ENCODE assay signal across 9 mouse cellular contexts in genomic region chr6:94464037-94464891, GRCm38 (mm10). TPM values are rescaled to one million over a fixed set of nuclear protein-coding genes. Genes with fewer than 3 reads are reported as not detected.
DNase-seq lines count a peak whose midpoint lies in the region; ATAC-seq and TF ChIP-seq lines count a peak whose summit lies in the region.
"Had no signal": no experiment of that assay in that cellular context is flagged by ENCODE, and none has a peak within 500 bp of the region (broad histone marks: within the 10 kb centered on the region; RNA-seq: fewer than 3 reads in every experiment).

No protein-coding gene starts in this region.

- H3K4me3 ChIP-seq in forebrain, embryonic 16.5 days (replicated peaks; ENCODE audit: low read length), result peak overlapping the region; percentile 22
- peak overlapping the region; percentile 34 for H3K4me3 ChIP-seq in hindbrain, embryonic 10.5 days
- H3K4me3 ChIP-seq in layer of hippocampus, adult 2 months, result peak overlapping the region; percentile 39
- peak overlapping the region; percentile 4; the same call in 1 of the 2 replicates for H3K4me3 ChIP-seq in lung, embryonic 15.5 days
- H3K4me3 ChIP-seq: megakaryocyte, embryonic 14.5 days had no signal

- H3K36me3 ChIP-seq in forebrain, embryonic 16.5 days (ENCODE audit: control insufficient read depth, insufficient read depth), result no peaks in the 10 kb centered on the region
- H3K36me3 ChIP-seq in hindbrain, embryonic 10.5 days, result no peaks in the 10 kb centered on the region
- no peaks in the 10 kb centered on the region for H3K36me3 ChIP-seq in lung, embryonic 15.5 days

- no peak overlapping the region for H3K27ac ChIP-seq in forebrain, embryonic 16.5 days (ENCODE audit: low read length)
- H3K27ac ChIP-seq in hindbrain, embryonic 10.5 days, result peak overlapping the region; percentile 77
- no peak overlapping the region for H3K27ac ChIP-seq in layer of hippocampus, adult 2 months
- no peak overlapping the region for H3K27ac ChIP-seq in lung, embryonic 15.5 days

- H3K9me3 ChIP-seq in forebrain, embryonic 16.5 days (ENCODE audit: control insufficient read depth, low read length), result no peaks in the 10 kb centered on the region
- H3K9me3 ChIP-seq in hindbrain, embryonic 10.5 days, result no peaks in the 10 kb centered on the region
- H3K9me3 ChIP-seq in lung, embryonic 15.5 days, result no peaks in the 10 kb centered on the region

- 2% methylated on average over 12 of the region's 12 CpGs for WGBS in forebrain, embryonic 16.5 days
- WGBS in hindbrain, embryonic 10.5 days, result 13% methylated on average over 12 of the region's 12 CpGs
- 11% methylated on average over 12 of the region's 12 CpGs for WGBS in lung, embryonic 15.5 days

- H3K27me3 ChIP-seq in forebrain, embryonic 16.5 days (replicated peaks; ENCODE audit: control insufficient read depth, insufficient read depth, low read length), result no peaks in the 10 kb centered on the region
- no peaks in the 10 kb centered on the region for H3K27me3 ChIP-seq in hindbrain, embryonic 10.5 days (ENCODE audit: insufficient read depth, poor library complexity, severe bottlenecking)
- no peaks in the 10 kb centered on the region for H3K27me3 ChIP-seq in lung, embryonic 15.5 days

- peak overlapping the region; percentile 50 for H3K4me2 ChIP-seq in forebrain, embryonic 16.5 days (ENCODE audit: low read length)
- peak overlapping the region; percentile 44 for H3K4me2 ChIP-seq in lung, embryonic 15.5 days

- peak; percentile 89 for DNase-seq in NIH3T3 (ENCODE audit: low read depth)
- DNase-seq in cerebellum, adult 11-12 months, result peak; percentile 64
- peak; percentile 55 for DNase-seq in hindbrain, embryonic 10.5 days (ENCODE audit: low spot score)
- peak; percentile 60 to 64 for DNase-seq in layer of hippocampus, adult 2 months (ENCODE audit: low spot score in 2 of 2)
- peak; percentile 78 for DNase-seq in retina, postnatal 1 day
- DNase-seq in spleen, adult 18-20 months, result no peak

- TF ChIP-seq CTCF in layer of hippocampus, adult 2 months (conservative IDR thresholded peaks at IDR 0.05), result peak; percentile 93

- peaks cover 10% of the 10 kb centered on the region for H3K4me1 ChIP-seq in forebrain, embryonic 16.5 days (replicated peaks; ENCODE audit: control insufficient read depth, insufficient read depth, low read length)
- H3K4me1 ChIP-seq in hindbrain, embryonic 10.5 days (replicated peaks), result peaks cover 14% of the 10 kb centered on the region
- peaks cover 9% of the 10 kb centered on the region for H3K4me1 ChIP-seq in lung, embryonic 15.5 days
- H3K4me1 ChIP-seq: megakaryocyte, embryonic 14.5 days had no signal

- peak; percentile 93 for ATAC-seq in forebrain, embryonic 16.5 days
- 0 out of 2 replicates have a peak, but pooled peaks have one; percentile 64 for ATAC-seq in lung, embryonic 15.5 days (ENCODE audit: borderline replicate concordance, extremely low read depth, low FRiP score, low TSS enrichment)

- peak overlapping the region; percentile 22; the same call in 1 of the 2 replicates for H3K9ac ChIP-seq in forebrain, embryonic 16.5 days (replicated peaks; ENCODE audit: low read depth, low read length)
- H3K9ac ChIP-seq in lung, embryonic 15.5 days, result no peak overlapping the region

RNA-seq across cellular contexts. Expression of gene Slc25a26, which starts 35.9 kb away (rescaled TPM):
- polyA plus RNA-seq in forebrain, embryonic 16.5 days (2015; fragmentation: Nextera tagmentation; extraction: Ambion mirVana), result 8.0 and 8.6 TPM in 2 replicates
- polyA plus RNA-seq in hindbrain, embryonic 10.5 days (2016; fragmentation: Nextera tagmentation; extraction: Ambion mirVana), result 8.7 and 9.3 TPM in 2 replicates
- 10 to 100 TPM; 19.3 to 21.1 TPM for total RNA-seq in layer of hippocampus, adult 2 months (2021)
- polyA plus RNA-seq in lung, embryonic 15.5 days (2015; fragmentation: Nextera tagmentation; extraction: Ambion mirVana), result 8.6 and 9.4 TPM in 2 replicates

Comparison
In these comparisons a context has a peak if more than half of its experiments do, and no peak if none do; other contexts are left out.
1. DNase-seq: peak in NIH3T3 (single experiment), cerebellum, adult 11-12 months (single experiment), hindbrain, embryonic 10.5 days (single experiment), layer of hippocampus, adult 2 months (2 of 2) and retina, postnatal 1 day (single experiment); none in spleen, adult 18-20 months (0 of 2).
2. Peak in every context shown above with its lines, with median percentiles within 50 percentile points of each other: H3K4me3 ChIP-seq.